Mouse (Mus musculus) testis, adult 2 months (tissue): ENCODE data around the gene Arhgap24. TPM values are rescaled to one million over a fixed set of nuclear protein-coding genes. Genes with fewer than 3 reads are reported as not detected.

Experiments
- H3K27ac ChIP-seq: fragments of 200-500 bp; 2 replicates; pipeline ENCODE4 v1.5.1; 2012; ENCODE audit warnings: low read depth, low read length; ENCODE audit not compliant: control insufficient read depth, insufficient read depth
- H3K27me3 ChIP-seq: fragments of 200-500 bp; 2 replicates; pipeline ENCODE4 v1.6.1; 2012; ENCODE audit warnings: mild to moderate bottlenecking, low read length, moderate library complexity; ENCODE audit not compliant: control insufficient read depth, insufficient read depth
- H3K36me3 ChIP-seq: fragments of 200-500 bp; 2 replicates; pipeline ENCODE4 v1.6.1; 2012; ENCODE audit warnings: mild to moderate bottlenecking, low read length; ENCODE audit not compliant: control insufficient read depth, insufficient read depth
- H3K4me1 ChIP-seq: fragments of 200-500 bp; 2 replicates; pipeline ENCODE4 v1.6.1; 2012; ENCODE audit warnings: low read length; ENCODE audit not compliant: control insufficient read depth, insufficient read depth
- H3K4me3 ChIP-seq: fragments of 200-500 bp; 2 replicates; pipeline ENCODE4 v1.5.1; 2012; ENCODE audit warnings: low read depth, mild to moderate bottlenecking, low read length, moderate library complexity, mixed read lengths; ENCODE audit not compliant: control insufficient read depth
- CTCF ChIP-seq: fragments of 200-500 bp; IDR thresholded peaks from 2 replicates; pipeline ENCODE4 v1.5.1; 2012; ENCODE audit warnings: low read depth, mild to moderate bottlenecking, inconsistent platforms, low read length, moderate library complexity; ENCODE audit not compliant: control insufficient read depth, insufficient read depth, insufficient replicate concordance
- POLR2A ChIP-seq: fragments of 200-500 bp; IDR thresholded peaks from 2 replicates; pipeline ENCODE4 v1.6.1; 2012; ENCODE audit warnings: low read depth, mild to moderate bottlenecking, inconsistent platforms, low read length, moderate library complexity; ENCODE audit not compliant: control insufficient read depth
- polyA plus RNA-seq: library from polyadenylated mRNA; depleted of rRNA; stranded (reverse); fragments of >200 nt; gene quantifications from 2 replicates; pipeline ENCODE4 v1.2.3, GENCODE M21; 2012

Arhgap24 gene
- polyA plus RNA-seq, 1 experiment: 1.9 TPM

GRCm38 (mm10) chr5:102498747-102499146, 17.6 kb downstream of the Arhgap24 start:
- Histone ChIP-seq H3K27ac (no peak overlapping the region), H3K4me3 (no peak overlapping the region), H3K27me3 (no peaks in the 10 kb centered on the region), H3K36me3 (no peaks in the 10 kb centered on the region), H3K4me1 (no peaks in the 10 kb centered on the region)
- TF ChIP-seq POLR2A (no peak), CTCF (no peak)

- no peak for TF ChIP-seq POLR2A
- TF ChIP-seq CTCF: no peak
- Histone ChIP-seq H3K27ac (no peak overlapping the region), H3K36me3 (no peaks in the 10 kb centered on the region)
Observed at GRCm38 (mm10) chr5:102502333-102502732, 21.1 kb downstream of the Arhgap24 start.

GRCm38 (mm10) chr5:102503066-102503465, 21.9 kb downstream of the Arhgap24 start:
- no peak for TF ChIP-seq CTCF
- no peak for TF ChIP-seq POLR2A

More at GRCm38 (mm10) chr5:102502333-102502732, 21.1 kb downstream of the Arhgap24 start:
- Histone ChIP-seq H3K27me3 (no peaks in the 10 kb centered on the region), H3K4me3 (no peak overlapping the region), H3K4me1 (no peaks in the 10 kb centered on the region)

GRCm38 (mm10) chr5:102503868-102504267, 22.7 kb downstream of the Arhgap24 start:
- Histone ChIP-seq H3K4me3 (no peak overlapping the region), H3K27ac (no peak overlapping the region), H3K4me1 (no peaks in the 10 kb centered on the region), H3K36me3 (no peaks in the 10 kb centered on the region), H3K27me3 (no peaks in the 10 kb centered on the region)
- TF ChIP-seq POLR2A (no peak), CTCF (no peak)

More at GRCm38 (mm10) chr5:102503066-102503465, 21.9 kb downstream of the Arhgap24 start:
- Histone ChIP-seq H3K36me3 (no peaks in the 10 kb centered on the region), H3K4me3 (no peak overlapping the region), H3K4me1 (no peaks in the 10 kb centered on the region), H3K27ac (no peak overlapping the region), H3K27me3 (no peaks in the 10 kb centered on the region)

GRCm38 (mm10) chr5:102504557-102504956, 23.4 kb downstream of the Arhgap24 start:
- TF ChIP-seq POLR2A: no peak
- TF ChIP-seq CTCF: no peak
- Histone ChIP-seq H3K27me3 (no peaks in the 10 kb centered on the region), H3K27ac (no peak overlapping the region), H3K4me1 (no peaks in the 10 kb centered on the region), H3K36me3 (no peaks in the 10 kb centered on the region), H3K4me3 (no peak overlapping the region)

GRCm38 (mm10) chr5:102508162-102508561, 27.0 kb downstream of the Arhgap24 start:
- H3K27ac ChIP-seq: no peak overlapping the region
- TF ChIP-seq CTCF (no peak), POLR2A (no peak)
- H3K27me3 ChIP-seq: no peaks in the 10 kb centered on the region
- no peaks in the 10 kb centered on the region for H3K36me3 ChIP-seq
- H3K4me3 ChIP-seq: no peak overlapping the region
- no peaks in the 10 kb centered on the region for H3K4me1 ChIP-seq

GRCm38 (mm10) chr5:102509381-102509780, 28.2 kb downstream of the Arhgap24 start:
- Histone ChIP-seq H3K4me1 (no peaks in the 10 kb centered on the region), H3K4me3 (no peak overlapping the region), H3K27ac (no peak overlapping the region), H3K27me3 (no peaks in the 10 kb centered on the region), H3K36me3 (no peaks in the 10 kb centered on the region)
- TF ChIP-seq POLR2A (no peak), CTCF (no peak)

- Histone ChIP-seq H3K4me3 (no peak overlapping the region), H3K4me1 (no peaks in the 10 kb centered on the region), H3K36me3 (no peaks in the 10 kb centered on the region), H3K27me3 (no peaks in the 10 kb centered on the region), H3K27ac (no peak overlapping the region)
- TF ChIP-seq POLR2A: no peak
- TF ChIP-seq CTCF: no peak
Observed at GRCm38 (mm10) chr5:102511651-102512050, 30.5 kb downstream of the Arhgap24 start.
